Mouse (Mus musculus) thymus, postnatal 10 days (tissue): ENCODE measurements around the gene Oas1f.
"Not testable (repeated sequence)": the region's sequence is repeated elsewhere in the genome, so short reads cannot be mapped to it uniquely, and the experiment has no call there.

Experiments used
- DNase-seq, 2 experiments: peaks; one replicate each; pipeline ENCODE4 v3.0.0; 2021; ENCODE audit warnings: low spot score in 2 of 2

The Oas1f gene

DNA sequence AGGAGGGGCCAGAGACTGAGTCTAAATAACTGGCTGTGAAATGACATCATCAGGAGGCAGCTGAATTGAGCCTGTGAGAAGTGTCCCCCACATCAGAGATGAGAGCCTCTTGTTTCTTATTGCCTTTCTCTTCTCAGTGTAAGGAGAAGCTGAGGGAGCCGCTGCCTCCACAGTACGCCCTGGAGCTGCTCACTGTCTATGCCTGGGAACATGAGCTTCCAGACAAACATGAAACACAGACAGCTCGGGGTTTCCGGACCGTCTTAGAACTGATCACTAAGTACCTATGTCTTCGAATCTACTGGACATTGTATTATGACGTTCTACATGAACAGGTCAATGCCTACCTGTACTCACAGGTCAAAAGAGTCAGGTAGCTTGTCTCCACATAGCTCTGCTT lies 23.6 kb downstream of the Oas1f start:
- no peak for DNase-seq

DNA sequence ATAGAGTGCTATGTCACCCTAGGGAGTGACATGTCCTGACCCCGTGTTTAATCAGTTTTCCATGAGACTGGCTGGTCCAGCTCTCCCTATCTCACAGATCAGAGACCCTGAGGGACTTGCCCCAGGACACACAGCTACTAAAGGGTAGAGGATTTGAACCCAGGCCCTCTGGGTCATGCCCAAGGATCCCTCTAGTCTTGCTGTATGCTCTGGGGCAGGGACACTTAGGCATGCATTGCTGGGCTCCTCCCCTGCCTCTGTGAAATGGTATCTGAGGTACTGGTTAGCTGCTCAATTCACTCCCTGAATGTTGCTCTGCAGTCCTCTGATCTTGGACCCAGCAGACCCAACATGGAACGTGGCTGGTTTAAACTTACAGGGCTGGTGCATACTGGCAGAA lies 24.3 kb downstream of the Oas1f start:
- no peak for DNase-seq

GRCm38 (mm10) chr5:120876839-120877238 lies 29.7 kb downstream of the Oas1f start:
- DNase-seq: not testable (repeated sequence)

- DNase-seq: not testable (repeated sequence)
These were observed 30.2 kb downstream of the Oas1f start for GRCm38 (mm10) chr5:120877407-120877806.

- DNase-seq: not testable (repeated sequence)
These were observed 31.6 kb downstream of the Oas1f start for GRCm38 (mm10) chr5:120878803-120879202.

DNA sequence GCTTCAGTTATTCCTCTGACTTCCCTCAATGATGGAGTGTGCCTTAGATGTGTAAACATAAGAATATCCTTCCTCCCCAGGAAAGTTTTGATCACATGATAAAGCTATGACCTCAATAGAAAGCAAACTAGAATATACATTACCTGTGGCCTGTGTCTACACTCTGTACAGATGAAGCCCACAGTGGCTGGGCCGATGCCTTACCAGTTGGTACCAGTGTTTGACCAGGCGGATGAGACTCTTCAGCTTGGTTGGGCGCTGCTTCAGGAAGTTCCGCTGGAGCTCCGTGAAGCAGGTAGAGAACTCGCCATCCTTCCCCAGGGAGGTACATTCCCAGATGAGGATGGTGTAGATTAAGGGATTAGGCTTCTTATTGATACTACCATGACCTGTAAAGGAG lies 34.5 kb downstream of the Oas1f start:
- not testable (repeated sequence) for DNase-seq

GRCm38 (mm10) chr5:120887413-120887812 lies 40.2 kb downstream of the Oas1f start, which contains the start of gene Oas1g:
Gene Oas1g (minus strand): TSS chr5:120887613.
- DNase-seq: not testable (repeated sequence)

- no peak for DNase-seq
These were observed 40.7 kb downstream of the Oas1f start for GRCm38 (mm10) chr5:120887831-120888230.

DNA sequence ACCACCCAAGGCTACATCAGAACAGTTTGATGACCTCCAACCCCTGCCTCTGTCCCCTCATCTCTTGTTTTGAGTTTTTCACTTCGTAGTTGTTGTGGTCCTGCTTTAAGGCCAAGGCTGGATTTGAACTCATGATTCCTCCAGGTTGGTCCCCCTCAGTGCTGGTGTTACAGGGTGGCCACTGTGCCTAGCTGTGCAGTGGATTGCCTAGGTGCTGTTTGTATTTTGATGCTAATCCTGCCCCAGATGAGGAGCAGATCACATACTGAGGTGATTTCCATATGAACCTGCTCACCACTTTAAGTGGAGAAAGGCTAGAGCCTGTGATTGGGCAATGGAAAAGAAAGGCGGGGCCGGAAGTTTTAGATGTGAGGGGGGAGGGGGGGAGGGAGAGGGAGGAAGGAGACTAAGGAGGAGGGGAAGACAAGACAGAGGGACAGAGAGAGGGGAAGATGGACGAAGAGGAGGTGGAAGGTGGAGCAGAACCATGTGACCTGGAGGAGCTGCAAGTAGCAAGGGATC lies 41.2 kb downstream of the Oas1f start:
- not testable (repeated sequence) for DNase-seq

DNA sequence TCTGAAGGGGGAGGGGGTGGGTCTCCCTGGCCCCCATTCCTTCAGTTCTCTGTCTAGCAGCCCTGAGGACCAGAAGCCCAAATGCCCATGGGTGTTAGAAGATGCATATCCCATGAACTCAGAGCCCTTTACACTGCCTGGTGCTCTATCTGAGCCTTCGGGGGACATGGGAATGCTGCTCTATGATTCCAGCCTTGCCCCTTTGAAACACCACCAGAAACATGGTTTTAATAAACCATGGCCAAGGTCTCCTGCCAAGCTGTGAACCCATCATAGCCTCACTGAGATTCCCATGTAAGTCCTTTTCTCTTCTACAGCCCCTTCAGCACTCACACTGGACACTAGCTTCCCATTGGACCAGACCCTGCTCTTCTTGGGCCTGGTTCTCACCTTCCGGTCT lies 42.9 kb downstream of the Oas1f start:
- DNase-seq: no peak

DNA sequence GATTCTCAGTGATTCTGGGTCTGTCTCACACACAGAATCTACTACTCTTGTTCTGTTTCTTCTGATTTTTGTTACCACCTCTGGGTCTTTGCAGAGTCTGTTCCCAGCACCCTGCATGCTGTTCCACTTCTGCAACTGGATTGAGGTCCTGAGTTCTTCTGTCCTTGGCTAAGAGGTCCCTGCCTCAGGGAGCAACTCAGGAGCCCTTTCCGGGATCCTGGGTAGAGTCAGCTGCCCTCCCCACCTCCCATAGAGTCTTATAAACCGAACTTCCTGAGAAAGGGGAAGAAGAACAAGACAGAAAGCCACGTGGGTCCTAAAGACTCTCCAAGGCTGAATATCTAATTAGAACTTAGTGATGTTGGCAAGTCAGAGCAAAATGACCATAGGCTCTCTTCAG lies 43.8 kb downstream of the Oas1f start:
- no peak for DNase-seq

DNA sequence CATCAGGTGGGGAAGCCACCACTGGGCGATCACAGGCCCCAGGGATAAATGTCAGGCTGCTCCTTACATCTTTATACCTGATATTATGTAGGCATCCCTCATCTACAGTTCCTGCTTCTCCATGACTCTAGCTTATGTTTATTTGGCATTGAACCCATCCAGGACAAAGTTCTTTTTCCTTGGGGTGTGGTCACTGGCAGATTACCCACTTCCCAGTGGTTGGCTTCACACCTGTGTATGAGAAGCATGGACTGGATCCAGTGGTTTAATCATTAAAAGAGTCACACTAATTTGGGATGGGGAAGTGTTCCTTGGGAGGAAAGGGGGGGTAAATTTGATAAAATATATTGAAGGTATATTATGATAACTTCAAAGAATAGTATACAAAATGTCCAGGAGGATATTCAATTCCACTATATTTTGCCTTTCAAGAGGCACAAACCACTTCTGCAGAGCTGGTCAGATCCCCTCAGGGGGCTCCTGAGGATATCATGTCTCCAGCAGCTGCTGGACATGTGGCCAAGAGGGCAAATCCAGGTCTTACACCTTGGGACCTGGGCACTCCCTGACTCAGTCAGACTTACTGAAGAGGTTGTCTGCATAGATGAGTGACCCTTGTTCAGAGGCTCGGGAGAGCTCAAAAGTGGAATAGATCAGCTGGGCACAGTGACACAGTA lies 44.5 kb downstream of the Oas1f start:
- not testable (repeated sequence) for DNase-seq

DNA sequence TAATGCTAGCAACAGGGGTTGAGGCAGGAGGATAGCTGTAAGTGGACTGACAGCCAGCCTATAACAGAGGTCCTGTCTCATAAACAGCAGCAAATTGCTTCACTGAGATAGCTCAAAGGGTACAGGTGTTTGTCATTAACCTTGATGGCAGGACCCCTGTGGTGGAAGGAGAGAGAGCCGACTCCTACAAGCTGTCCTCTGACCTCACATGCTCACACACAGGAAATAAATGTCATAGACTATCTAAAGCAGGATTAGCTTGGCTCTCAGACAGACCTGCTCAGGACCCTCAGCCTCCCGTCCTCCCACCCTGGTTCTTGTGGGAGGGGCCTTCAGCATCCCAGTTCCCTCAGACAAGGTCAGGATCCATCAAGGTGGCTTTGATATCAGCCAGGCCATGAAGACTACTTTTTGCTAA lies 45.1 kb downstream of the Oas1f start:
- no peak for DNase-seq

DNA sequence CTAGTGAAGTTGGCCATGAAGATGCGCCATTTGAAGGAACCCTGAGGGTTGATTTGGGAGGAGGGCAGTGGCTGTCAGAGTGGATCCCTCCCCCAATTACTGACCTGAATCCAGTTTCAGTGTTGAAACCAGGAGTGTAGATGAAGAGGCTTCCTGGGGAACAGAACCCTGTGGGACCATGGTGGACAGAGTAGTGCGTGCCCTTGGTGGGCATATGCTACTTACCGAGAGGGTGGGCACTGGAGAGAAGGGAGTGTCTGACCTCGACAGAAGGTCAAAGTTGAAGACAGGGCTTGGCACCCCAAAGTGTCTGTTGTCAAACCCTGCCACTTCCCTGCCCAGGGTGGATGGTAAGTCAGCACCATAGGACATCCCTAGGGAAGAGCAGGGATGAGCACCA lies 46.7 kb downstream of the Oas1f start:
- not testable (repeated sequence) for DNase-seq

- DNase-seq: not testable (repeated sequence)
These were observed 47.5 kb downstream of the Oas1f start for GRCm38 (mm10) chr5:120894692-120895091.

GRCm38 (mm10) chr5:120895231-120895900 lies 48.2 kb downstream of the Oas1f start:
- no peak for DNase-seq

DNA sequence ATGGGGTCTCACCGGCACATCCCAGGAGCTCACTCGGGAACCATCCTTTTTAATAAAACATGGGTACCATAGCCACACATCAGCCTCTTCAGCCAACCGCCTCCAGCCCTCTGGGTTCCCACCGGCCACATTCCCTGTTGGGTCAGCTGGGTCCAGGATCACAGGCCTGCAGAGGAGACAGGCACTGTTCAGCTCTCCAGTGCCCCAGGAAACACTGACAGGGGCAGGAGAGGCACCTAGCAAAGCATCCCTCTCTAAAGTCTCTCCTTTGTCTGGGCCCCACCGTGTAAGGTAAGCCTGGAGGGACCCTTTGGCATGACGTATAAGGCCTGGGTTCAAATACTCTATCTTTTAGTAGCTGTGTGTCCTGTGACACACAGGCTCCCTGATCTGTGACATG lies 51.1 kb downstream of the Oas1f start:
- no peak for DNase-seq

- no peak for DNase-seq
These were observed 51.6 kb downstream of the Oas1f start for GRCm38 (mm10) chr5:120898726-120899125.

GRCm38 (mm10) chr5:120900666-120901065 lies 53.5 kb downstream of the Oas1f start:
- DNase-seq: no peak

GRCm38 (mm10) chr5:120902056-120902455 lies 54.9 kb downstream of the Oas1f start:
- DNase-seq: no peak

- not testable (repeated sequence) for DNase-seq
These were observed 59.9 kb downstream of the Oas1f start, which contains the start of gene Oas1a for GRCm38 (mm10) chr5:120906791-120907733. Gene Oas1a (minus strand): TSS chr5:120907521.
